Mouse (Mus musculus) lung, postnatal 0 days (tissue): ENCODE data around the gene Gm9639.

Experiments used
- CTCF ChIP-seq: IDR thresholded peaks from 2 replicates; pipeline ENCODE4 v1.5.1; 2016; ENCODE audit warnings: antibody characterized with exemption, mild to moderate bottlenecking
- EP300 ChIP-seq: IDR thresholded peaks from 2 replicates; pipeline ENCODE4 v1.6.1; 2016; ENCODE audit warnings: antibody characterized with exemption, mild to moderate bottlenecking, control low read depth

GRCm38 (mm10) chr10:77839006-77839405, 44.1 kb upstream of the Gm9639 start:
- no peak for TF ChIP-seq CTCF
- no peak for TF ChIP-seq EP300
